Mouse (Mus musculus) heart, embryonic 16.5 days (tissue): ENCODE results near the gene Tarbp1. TPM values are rescaled to one million over a fixed set of nuclear protein-coding genes. Genes with fewer than 3 reads are reported as not detected.

Source experiments
- ATAC-seq: fragments of 200-750 bp; cut with Nextera tagmentation; replicated peaks from 2 replicates; pipeline ENCODE4 v1.8.0; 2017; ENCODE audit warnings: moderate number of reproducible peaks; ENCODE audit not compliant: insufficient read depth, low FRiP score; ENCODE audit errors: extremely low read depth
- H3K27ac ChIP-seq: fragments of 300-500 bp; sonication (generic); 2 replicates; pipeline ENCODE4 v1.5.1; 2014; ENCODE audit warnings: mild to moderate bottlenecking, low read length, control low read depth, moderate library complexity
- H3K27me3 ChIP-seq: fragments of 300-500 bp; sonication (generic); 2 replicates; pipeline ENCODE4 v1.6.1; 2014; ENCODE audit warnings: low read length, mixed read lengths; ENCODE audit not compliant: control insufficient read depth, insufficient read depth
- H3K36me3 ChIP-seq: fragments of 300-500 bp; sonication (generic); 2 replicates; pipeline ENCODE4 v1.6.1; 2014; ENCODE audit not compliant: control insufficient read depth, insufficient read depth
- H3K4me1 ChIP-seq: fragments of 300-500 bp; sonication (generic); 2 replicates; pipeline ENCODE4 v1.6.1; 2014; ENCODE audit warnings: low read length, mixed read lengths; ENCODE audit not compliant: control insufficient read depth, insufficient read depth
- H3K4me2 ChIP-seq: fragments of 300-500 bp; sonication (generic); 2 replicates; pipeline ENCODE4 v1.6.1; 2014; ENCODE audit warnings: low read depth, mild to moderate bottlenecking, control low read depth, low read length
- H3K4me3 ChIP-seq: fragments of 300-500 bp; sonication (generic); 2 replicates; pipeline ENCODE4 v1.5.1; 2014; ENCODE audit warnings: mild to moderate bottlenecking, control low read depth, low read length
- H3K9ac ChIP-seq: fragments of 300-500 bp; sonication (generic); 2 replicates; pipeline ENCODE4 v1.6.1; 2014; ENCODE audit warnings: low read length, control low read depth
- H3K9me3 ChIP-seq: fragments of 300-500 bp; sonication (generic); replicated peaks from 2 replicates; pipeline ENCODE4 v1.6.1; 2016; ENCODE audit warnings: low read length; ENCODE audit not compliant: control insufficient read depth
- WGBS: fragments of 180-500 bp; shearing (Covaris S2); extraction: QIAGEN DNeasy Blood & Tissue Kit; methylation state at CpG from one replicate; pipeline ENCODE4 v1.1.7; 2014; 5-methylcytosine and 5-hydroxymethylcytosine counted together
- polyA plus RNA-seq: library from polyadenylated mRNA; unstranded; fragments of >200 nt; fragmentation: Nextera tagmentation; extraction: Ambion mirVana; gene quantifications from 2 replicates; pipeline ENCODE4 v1.2.1, GENCODE M21; 2015

Tarbp1 gene
- polyA plus RNA-seq, 1 experiment from 2014 or later: 1.6 TPM

DNA sequence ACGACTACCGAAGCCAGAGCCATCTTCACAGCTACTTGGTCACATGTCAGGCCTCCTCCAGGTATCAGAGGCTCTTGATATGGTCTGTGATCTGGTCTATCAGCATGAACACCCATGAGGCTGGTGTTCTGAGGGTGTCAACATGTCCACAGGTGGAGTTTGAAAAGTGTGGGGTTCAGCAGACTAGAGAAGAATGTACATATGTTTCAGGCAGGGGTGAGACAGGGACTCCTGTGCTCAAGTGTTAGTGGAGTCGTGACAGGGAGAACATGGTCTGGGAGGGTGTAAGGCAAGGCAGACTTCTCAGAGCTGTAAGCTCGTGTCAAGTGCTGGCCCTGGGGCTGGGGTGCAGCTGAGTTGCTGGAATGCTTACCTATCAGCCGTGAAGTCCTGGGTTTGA is 22.1 kb upstream of the Tarbp1 start:
- Histone ChIP-seq H3K27me3 (no peaks in the 10 kb centered on the region), H3K9me3 (no peaks in the 10 kb centered on the region), H3K4me3 (no peak overlapping the region), H3K9ac (peak overlapping the region; percentile 41), H3K4me1 (peaks cover 17% of the 10 kb centered on the region), H3K36me3 (no peaks in the 10 kb centered on the region), H3K27ac (peak overlapping the region; percentile 37; the same call in 1 of the 2 replicates), H3K4me2 (no peak overlapping the region)
- ATAC-seq: no peak
- 58% methylated on average over 5 of the region's 5 CpGs for WGBS

DNA sequence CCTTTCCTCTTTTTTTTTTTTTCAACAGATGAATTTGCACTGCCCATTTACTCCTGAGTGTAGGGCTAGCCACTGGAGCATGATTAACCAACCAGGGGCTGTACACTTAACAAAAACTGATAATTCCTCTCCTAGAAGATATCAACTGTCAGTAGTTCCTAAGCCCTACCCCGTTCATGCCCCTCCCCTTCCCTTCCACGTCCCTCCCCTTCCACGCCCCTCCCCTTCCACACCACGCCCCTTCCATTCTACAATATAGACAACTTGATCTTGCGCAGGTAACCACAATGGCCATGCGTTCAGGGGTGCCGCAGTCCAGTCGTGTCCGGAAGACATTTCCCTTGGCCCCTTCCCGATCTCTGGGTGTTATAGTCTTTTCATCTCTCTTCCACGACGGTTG is 20.6 kb upstream of the Tarbp1 start:
- H3K4me3 ChIP-seq: no peak overlapping the region
- no peak overlapping the region for H3K9ac ChIP-seq
- no peaks in the 10 kb centered on the region for H3K27me3 ChIP-seq
- no peak overlapping the region for H3K27ac ChIP-seq
- WGBS: 79% methylated on average over 12 of the region's 12 CpGs
- H3K4me1 ChIP-seq: peaks cover 17% of the 10 kb centered on the region
- no peak overlapping the region for H3K4me2 ChIP-seq
- no peak for ATAC-seq
- H3K36me3 ChIP-seq: no peaks in the 10 kb centered on the region
- H3K9me3 ChIP-seq: no peaks in the 10 kb centered on the region

DNA sequence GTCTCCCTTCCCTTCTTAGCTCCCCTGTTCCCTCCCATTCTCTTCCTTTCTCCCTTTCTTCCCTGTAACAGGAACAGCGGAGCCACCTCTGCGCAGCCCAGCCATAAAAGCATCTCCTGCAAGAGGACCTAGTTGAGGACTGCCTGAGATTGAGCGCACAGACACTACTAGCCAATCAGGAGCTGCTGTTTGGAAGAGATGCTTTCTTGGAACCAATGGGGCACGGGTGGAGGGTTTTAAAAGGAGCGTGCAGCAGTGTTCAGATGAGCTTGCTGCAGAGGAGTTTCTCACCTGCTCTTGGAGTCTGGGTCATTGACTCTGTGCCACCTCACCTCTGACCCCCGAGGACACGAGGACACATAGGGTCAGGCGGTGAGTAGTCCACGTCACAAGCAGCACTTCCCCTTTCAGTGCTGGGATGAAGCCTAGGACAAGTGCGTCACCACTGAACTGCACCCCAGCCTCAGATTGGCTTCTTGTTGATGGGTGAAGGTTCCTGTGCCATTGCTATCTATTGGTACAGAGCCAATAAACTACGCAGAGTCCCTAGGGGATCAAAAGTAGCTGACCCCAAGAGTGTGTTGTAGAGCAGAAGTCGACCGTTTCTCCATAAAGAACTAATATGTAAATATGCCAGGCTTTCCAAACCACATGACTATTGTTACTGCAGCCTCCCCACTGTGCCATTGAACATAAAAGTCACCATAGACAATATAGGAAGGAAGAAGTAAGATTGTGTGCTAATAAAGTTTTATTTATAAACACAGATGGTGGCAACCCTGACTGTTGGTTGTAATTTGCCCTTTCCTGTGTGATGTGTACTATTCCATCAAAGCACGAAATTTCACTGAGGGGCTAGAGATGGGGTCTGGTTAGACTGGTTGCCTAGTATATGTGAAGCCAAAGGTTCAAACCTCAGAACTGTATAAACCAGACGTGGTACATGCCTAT is 19.6 kb upstream of the Tarbp1 start:
- WGBS: 78% methylated on average over 15 of the region's 15 CpGs
- no peaks in the 10 kb centered on the region for H3K27me3 ChIP-seq
- H3K4me3 ChIP-seq: no peak overlapping the region
- peaks cover 17% of the 10 kb centered on the region for H3K4me1 ChIP-seq
- ATAC-seq: no peak
- H3K9ac ChIP-seq: no peak overlapping the region
- no peaks in the 10 kb centered on the region for H3K36me3 ChIP-seq
- H3K9me3 ChIP-seq: no peaks in the 10 kb centered on the region
- no peak overlapping the region for H3K27ac ChIP-seq
- H3K4me2 ChIP-seq: no peak overlapping the region

DNA sequence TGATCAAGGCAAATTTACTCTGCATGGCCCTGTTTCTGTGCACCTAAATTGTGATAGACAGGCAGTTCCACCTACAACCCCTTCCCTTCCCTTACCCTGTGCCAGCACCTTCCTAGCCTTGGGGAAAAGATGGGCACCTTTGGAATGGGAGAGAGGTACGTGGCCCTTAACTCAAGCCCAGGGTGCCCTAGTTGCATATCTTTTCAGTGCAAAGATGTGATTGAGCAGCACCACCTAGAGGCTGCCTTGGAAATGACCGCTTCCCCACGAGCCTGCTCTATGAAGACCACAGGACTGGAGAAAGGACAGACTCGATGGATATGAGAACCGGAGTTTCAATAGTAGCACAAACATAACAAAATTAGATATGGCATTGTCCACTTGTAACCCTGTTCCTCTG is 8.1 kb upstream of the Tarbp1 start:
- peak; percentile 32; the same call in 1 of the 2 replicates for ATAC-seq
- Histone ChIP-seq H3K9me3 (no peaks in the 10 kb centered on the region), H3K4me1 (0 out of 2 replicates have a peak, but pooled peaks cover 2% of the 10 kb centered on the region)

DNA sequence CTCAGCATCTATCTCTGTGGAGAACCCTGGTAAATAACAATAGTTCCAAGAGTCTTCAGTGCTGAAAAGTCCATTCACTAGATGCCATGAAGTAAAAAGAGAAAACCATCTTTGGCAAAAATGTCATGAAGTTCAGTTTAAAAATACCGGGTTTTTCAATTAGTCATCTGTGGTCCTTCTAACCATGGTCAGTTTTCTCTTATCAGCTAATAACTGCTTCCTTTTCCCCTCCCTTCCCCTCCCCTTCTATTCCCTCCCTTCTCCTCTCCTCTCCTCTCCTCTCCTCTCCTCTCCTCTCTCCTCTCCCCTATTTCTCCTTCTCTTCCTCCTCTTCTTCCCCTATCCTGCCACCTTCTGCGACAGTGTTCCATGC is 7.5 kb upstream of the Tarbp1 start:
- H3K27me3 ChIP-seq: peaks cover 3% of the 10 kb centered on the region; the same call in 1 of the 2 replicates
- H3K4me1 ChIP-seq: 0 out of 2 replicates have a peak, but pooled peaks cover 2% of the 10 kb centered on the region
- no peak for ATAC-seq
- H3K36me3 ChIP-seq: no peaks in the 10 kb centered on the region
- H3K9ac ChIP-seq: no peak overlapping the region
- no peak overlapping the region for H3K27ac ChIP-seq
- H3K4me3 ChIP-seq: no peak overlapping the region
- no peak overlapping the region for H3K4me2 ChIP-seq
- WGBS: 51% methylated on average over 2 of the region's 2 CpGs
- H3K9me3 ChIP-seq: no peaks in the 10 kb centered on the region

More for the DNA sequence above, 8.1 kb upstream of the Tarbp1 start:
- 0 out of 2 replicates have a peak, but pooled peaks cover 3% of the 10 kb centered on the region for H3K27me3 ChIP-seq
- no peaks in the 10 kb centered on the region for H3K36me3 ChIP-seq
- no peak overlapping the region for H3K27ac ChIP-seq
- H3K4me2 ChIP-seq: no peak overlapping the region
- no peak overlapping the region for H3K4me3 ChIP-seq
- H3K9ac ChIP-seq: no peak overlapping the region
- WGBS: 6% methylated on average over 5 of the region's 5 CpGs

DNA sequence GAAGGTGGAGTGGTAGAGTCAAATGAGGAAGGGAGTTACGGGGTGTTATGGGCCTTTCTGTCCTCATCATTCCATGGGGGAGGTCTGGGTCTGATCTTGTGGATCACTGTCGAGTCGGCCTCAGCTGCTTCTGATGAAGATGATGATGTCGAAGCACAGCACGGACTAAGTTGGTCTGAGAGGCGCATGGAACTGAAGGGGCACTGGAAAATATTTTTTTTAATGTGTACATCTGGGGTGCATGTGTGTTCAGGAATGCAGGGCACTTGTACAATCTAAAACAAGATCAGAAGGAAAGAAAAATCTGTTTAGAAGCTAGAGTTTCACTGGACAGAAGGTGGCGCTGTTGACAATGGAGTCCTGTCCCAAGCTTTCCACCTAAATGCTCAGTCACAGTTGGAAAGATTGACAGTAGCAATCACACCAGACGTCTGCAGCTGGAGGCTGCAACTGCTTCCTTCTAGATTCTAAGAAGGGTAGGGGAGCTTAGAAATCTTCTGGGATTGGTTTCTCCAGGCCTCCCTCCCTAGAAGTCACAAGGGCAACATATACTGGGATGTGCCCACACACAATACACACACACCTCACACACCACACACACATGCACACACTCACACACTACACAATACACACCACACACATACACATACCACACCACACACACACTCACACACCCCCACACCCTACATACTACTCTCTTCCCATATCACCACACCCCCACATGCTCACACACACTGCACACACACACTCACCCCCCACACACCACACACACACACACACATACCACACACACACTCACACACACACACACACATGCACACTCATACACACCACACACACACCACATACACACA is 6.9 kb upstream of the Tarbp1 start:
- Histone ChIP-seq H3K36me3 (no peaks in the 10 kb centered on the region), H3K4me3 (no peak overlapping the region), H3K9ac (no peak overlapping the region), H3K4me1 (0 out of 2 replicates have a peak, but pooled peaks cover 2% of the 10 kb centered on the region), H3K4me2 (no peak overlapping the region), H3K27me3 (peaks cover 3% of the 10 kb centered on the region; the same call in 1 of the 2 replicates), H3K27ac (no peak overlapping the region), H3K9me3 (no peaks in the 10 kb centered on the region)
- ATAC-seq: no peak
- WGBS: 39% methylated on average over 8 of the region's 8 CpGs

DNA sequence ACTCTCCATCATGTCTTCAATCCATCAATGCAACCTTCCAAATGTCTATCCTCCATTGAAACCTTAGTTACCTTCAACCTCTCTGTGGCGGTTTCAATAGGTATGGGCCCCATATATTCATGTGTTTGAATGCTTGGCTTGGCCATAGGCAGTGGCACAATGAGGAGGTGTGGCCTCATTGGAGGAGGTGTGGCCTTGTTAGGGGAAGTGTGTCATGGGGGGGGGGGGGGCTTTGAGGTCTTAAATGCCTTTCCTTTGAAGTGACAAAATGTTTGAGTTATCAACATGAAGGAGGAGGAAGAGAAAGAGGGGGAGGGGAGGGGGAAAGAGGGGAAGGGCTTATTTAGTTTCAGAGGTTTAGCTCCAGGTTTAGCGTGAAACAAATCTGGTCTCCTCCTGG is 5.5 kb upstream of the Tarbp1 start:
- Histone ChIP-seq H3K9ac (no peak overlapping the region), H3K36me3 (no peaks in the 10 kb centered on the region), H3K27ac (no peak overlapping the region), H3K9me3 (no peaks in the 10 kb centered on the region), H3K27me3 (peaks cover 3% of the 10 kb centered on the region; the same call in 1 of the 2 replicates), H3K4me3 (no peak overlapping the region), H3K4me2 (no peak overlapping the region), H3K4me1 (0 out of 2 replicates have a peak, but pooled peaks cover 2% of the 10 kb centered on the region)
- WGBS: 62% methylated on average over 2 of the region's 2 CpGs
- ATAC-seq: no peak

DNA sequence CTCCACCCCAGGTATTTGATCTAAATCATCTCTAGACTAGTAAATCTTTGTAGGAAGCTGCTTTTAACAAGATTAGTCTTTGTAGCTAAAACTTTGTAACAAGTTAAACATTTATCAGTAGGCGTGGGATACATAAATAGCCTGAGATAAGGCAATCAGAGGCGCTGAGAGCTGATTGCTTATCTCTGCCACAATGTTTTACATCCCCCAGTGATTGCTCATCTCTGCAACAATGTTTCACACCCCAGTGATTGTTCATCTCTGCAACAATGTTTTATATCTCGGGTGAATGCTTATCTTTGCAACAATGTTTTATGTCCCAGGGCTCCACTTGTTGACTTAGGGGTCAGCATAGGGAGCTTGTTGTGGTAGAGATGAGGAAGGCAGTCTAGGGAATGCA is 3.8 kb upstream of the Tarbp1 start:
- H3K9me3 ChIP-seq: no peaks in the 10 kb centered on the region
- H3K27ac ChIP-seq: no peak overlapping the region
- no peak overlapping the region for H3K4me3 ChIP-seq
- no peaks in the 10 kb centered on the region for H3K36me3 ChIP-seq
- no peak for ATAC-seq
- no peak overlapping the region for H3K9ac ChIP-seq
- H3K4me1 ChIP-seq: peaks cover 8% of the 10 kb centered on the region
- WGBS: 24% methylated on average over 3 of the region's 3 CpGs
- H3K27me3 ChIP-seq: peaks cover 3% of the 10 kb centered on the region; the same call in 1 of the 2 replicates
- no peak overlapping the region for H3K4me2 ChIP-seq
